Mouse (Mus musculus): Measurements from ENCODE around the gene Dgki.

DNA sequence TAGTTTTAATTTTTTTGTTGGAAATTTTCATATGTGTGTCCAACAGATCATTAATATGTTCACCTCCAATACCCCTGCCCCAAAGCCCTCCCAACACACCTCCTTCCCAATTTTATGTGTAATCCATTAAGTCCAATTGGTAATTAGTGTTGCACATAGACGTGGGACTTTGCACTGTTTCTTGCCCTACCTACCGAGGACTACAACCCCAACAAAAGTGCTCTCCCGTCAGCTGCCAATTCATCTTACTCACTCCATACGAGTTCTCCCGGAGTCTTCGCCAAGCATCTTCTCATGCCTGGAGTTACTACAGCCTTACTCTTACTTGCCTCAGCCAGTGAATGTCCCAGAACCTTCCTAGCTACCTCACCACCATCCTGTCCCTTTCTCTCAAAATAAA, 271.1 kb downstream of the Dgki start:
- TF ChIP-seq CTCF (IDR thresholded peaks at IDR 0.05; ENCODE audit: insufficient read depth, low read depth, low read length), result no peak
- TF ChIP-seq POLR2A (IDR thresholded peaks at IDR 0.05; ENCODE audit: insufficient read depth, low read depth, low read length), result no peak
